In genomic region chr1:178303425-178303824, GRCm38 (mm10) we compare ENCODE assay signal across 8 mouse cellular contexts. TPM values are rescaled to one million over a fixed set of nuclear protein-coding genes. Genes with fewer than 3 reads are reported as not detected.
DNase-seq lines count a peak whose midpoint lies in the region; TF ChIP-seq lines count a peak whose summit lies in the region.

No protein-coding gene starts in this region.

- H3K36me3 ChIP-seq in E14TG2a.4 (ENCODE audit: insufficient read depth, low read length) = no peaks in the 10 kb centered on the region

- no peaks in the 10 kb centered on the region for H3K27me3 ChIP-seq in E14TG2a.4 (ENCODE audit: insufficient read depth, low read length)

- peak; percentile 68 for TF ChIP-seq CTCF in E14TG2a.4 (conservative IDR thresholded peaks at IDR 0.05; ENCODE audit: low read length)

- peak; percentile 75 to 83 for DNase-seq in adrenal gland, adult 18-20 months (ENCODE audit: low spot score in 2 of 2)
- peak; percentile 62 for DNase-seq in embryo, embryonic 9.5 days (ENCODE audit: extremely low spot score)
- DNase-seq in heart, adult 9 months (ENCODE audit: low spot score in 2 of 2) = peak; percentile 33 to 68
- DNase-seq in layer of hippocampus, adult 9-11 months = peak; percentile 61
- DNase-seq in lung, postnatal 10 days = peak; percentile 85
- peak; percentile 70 to 85 for DNase-seq in right cerebral cortex, postnatal 10 days (ENCODE audit: low spot score in 2 of 2)
- DNase-seq in urinary bladder, postnatal 14 days (ENCODE audit: low spot score) = peak; percentile 83

- peaks cover 28% of the 10 kb centered on the region for H3K9me3 ChIP-seq in E14TG2a.4 (ENCODE audit: low read length)

- H3K4me3 ChIP-seq in E14TG2a.4 (replicated peaks; ENCODE audit: low read length) = no peak overlapping the region

- peaks cover 10% of the 10 kb centered on the region for H3K4me1 ChIP-seq in E14TG2a.4 (replicated peaks; ENCODE audit: low read depth, low read length)

RNA-seq across cellular contexts. Expression of gene Cox20, which starts 15.5 kb away (rescaled TPM):
- 100 to 1,000 TPM in 1 of 2 experiments, 10 to 100 TPM in 1; 88.7 to 117 TPM for total RNA-seq in adrenal gland, adult 18-20 months (2021)

RNA-seq across cellular contexts. Expression of gene Hnrnpu, which starts 34.2 kb away (rescaled TPM):
- 100 to 1,000 TPM; 341 to 383 TPM for total RNA-seq in adrenal gland, adult 18-20 months (2021)
